In genomic region chr3:81661620-81662019, GRCm38 (mm10) we compare ENCODE assay signal across 11 mouse cellular contexts.
DNase-seq lines count a peak whose midpoint lies in the region; ATAC-seq lines count a peak whose summit lies in the region.
"Had no signal": no experiment of that assay in that cellular context is flagged by ENCODE, and none has a peak within 500 bp of the region (broad histone marks: within the 10 kb centered on the region; RNA-seq: fewer than 3 reads in every experiment).

No protein-coding gene starts in this region.

- no peaks in the 10 kb centered on the region for H3K36me3 ChIP-seq in intestine, embryonic 15.5 days
- H3K36me3 ChIP-seq in intestine, embryonic 16.5 days (ENCODE audit: control insufficient read depth, insufficient read depth, low read length): no peaks in the 10 kb centered on the region
- H3K36me3 ChIP-seq in forebrain, embryonic 11.5 days (ENCODE audit: control insufficient read depth, insufficient read depth, low read length): no peaks in the 10 kb centered on the region
- no peaks in the 10 kb centered on the region for H3K36me3 ChIP-seq in hindbrain, embryonic 15.5 days
- no peaks in the 10 kb centered on the region for H3K36me3 ChIP-seq in neural tube, embryonic 12.5 days
- H3K36me3 ChIP-seq: embryonic facial prominence, embryonic 13.5 days; limb, embryonic 13.5 days had no signal

- WGBS in intestine, embryonic 15.5 days: 16% methylated on average over 1 of the region's 1 CpGs
- 5% methylated on average over 1 of the region's 1 CpGs for WGBS in intestine, embryonic 16.5 days
- WGBS in forebrain, embryonic 11.5 days: 37% methylated on average over 1 of the region's 1 CpGs
- 3% methylated on average over 1 of the region's 1 CpGs for WGBS in hindbrain, embryonic 15.5 days
- 0% methylated on average over 1 of the region's 1 CpGs for WGBS in neural tube, embryonic 12.5 days

- no peak overlapping the region for H3K27ac ChIP-seq in intestine, embryonic 15.5 days
- H3K27ac ChIP-seq in intestine, embryonic 16.5 days (ENCODE audit: low read length): no peak overlapping the region
- H3K27ac ChIP-seq in forebrain, embryonic 11.5 days (ENCODE audit: low read depth, low read length): no peak overlapping the region
- no peak overlapping the region for H3K27ac ChIP-seq in hindbrain, embryonic 15.5 days (replicated peaks)
- no peak overlapping the region for H3K27ac ChIP-seq in neural tube, embryonic 12.5 days
- H3K27ac ChIP-seq: embryonic facial prominence, embryonic 13.5 days; limb, embryonic 13.5 days had no signal

- no peak overlapping the region for H3K9ac ChIP-seq in intestine, embryonic 15.5 days
- no peak overlapping the region for H3K9ac ChIP-seq in intestine, embryonic 16.5 days (ENCODE audit: low read depth, low read length)
- H3K9ac ChIP-seq in forebrain, embryonic 11.5 days (ENCODE audit: low read length): no peak overlapping the region
- H3K9ac ChIP-seq in hindbrain, embryonic 15.5 days: no peak overlapping the region
- H3K9ac ChIP-seq in neural tube, embryonic 12.5 days: no peak overlapping the region
- H3K9ac ChIP-seq: embryonic facial prominence, embryonic 13.5 days; limb, embryonic 13.5 days had no signal

- DNase-seq in forebrain, embryonic 11.5 days (ENCODE audit: low spot score): no peak
- no peak for DNase-seq in cerebellum, postnatal 10 days
- DNase-seq in right cerebral cortex, postnatal 14 days: no peak
- DNase-seq in adipocyte (ENCODE audit: low spot score): no peak
- DNase-seq: gastrocnemius, postnatal 10 days had no signal

- no peaks in the 10 kb centered on the region for H3K4me1 ChIP-seq in intestine, embryonic 15.5 days (replicated peaks)
- no peaks in the 10 kb centered on the region for H3K4me1 ChIP-seq in intestine, embryonic 16.5 days (ENCODE audit: control insufficient read depth, insufficient read depth, low read length)
- H3K4me1 ChIP-seq in forebrain, embryonic 11.5 days (replicated peaks; ENCODE audit: control insufficient read depth, insufficient read depth, low read length): no peaks in the 10 kb centered on the region; the same call in 1 of the 2 replicates
- H3K4me1 ChIP-seq in hindbrain, embryonic 15.5 days (replicated peaks): peaks cover 4% of the 10 kb centered on the region; the same call in 1 of the 2 replicates
- H3K4me1 ChIP-seq in neural tube, embryonic 12.5 days: peaks cover 3% of the 10 kb centered on the region
- H3K4me1 ChIP-seq: embryonic facial prominence, embryonic 13.5 days; limb, embryonic 13.5 days had no signal

- H3K4me2 ChIP-seq in intestine, embryonic 15.5 days (replicated peaks): no peak overlapping the region
- no peak overlapping the region for H3K4me2 ChIP-seq in intestine, embryonic 16.5 days (ENCODE audit: low read depth, low read length)
- H3K4me2 ChIP-seq in forebrain, embryonic 11.5 days (ENCODE audit: low read depth, low read length, severe bottlenecking): no peak overlapping the region
- H3K4me2 ChIP-seq in hindbrain, embryonic 15.5 days: no peak overlapping the region
- H3K4me2 ChIP-seq in neural tube, embryonic 12.5 days (replicated peaks): no peak overlapping the region
- H3K4me2 ChIP-seq: embryonic facial prominence, embryonic 13.5 days; limb, embryonic 13.5 days had no signal

- H3K27me3 ChIP-seq in intestine, embryonic 15.5 days (replicated peaks): no peaks in the 10 kb centered on the region
- no peaks in the 10 kb centered on the region for H3K27me3 ChIP-seq in intestine, embryonic 16.5 days (replicated peaks; ENCODE audit: control insufficient read depth, insufficient read depth, low read length)
- no peaks in the 10 kb centered on the region for H3K27me3 ChIP-seq in forebrain, embryonic 11.5 days (ENCODE audit: control insufficient read depth, insufficient read depth, low read length)
- no peaks in the 10 kb centered on the region for H3K27me3 ChIP-seq in hindbrain, embryonic 15.5 days
- no peaks in the 10 kb centered on the region for H3K27me3 ChIP-seq in neural tube, embryonic 12.5 days (replicated peaks)
- H3K27me3 ChIP-seq: embryonic facial prominence, embryonic 13.5 days; limb, embryonic 13.5 days had no signal

- peak; percentile 15; the same call in 1 of the 2 replicates for ATAC-seq in intestine, embryonic 15.5 days
- ATAC-seq in intestine, embryonic 16.5 days: no peak
- peak; percentile 72 for ATAC-seq in forebrain, embryonic 11.5 days (replicated peaks; ENCODE audit: low FRiP score)
- peak; percentile 65 for ATAC-seq in hindbrain, embryonic 15.5 days (ENCODE audit: low FRiP score, low read depth)
- peak; percentile 93 for ATAC-seq in neural tube, embryonic 12.5 days (ENCODE audit: low FRiP score, low read depth)

- no peaks in the 10 kb centered on the region for H3K9me3 ChIP-seq in intestine, embryonic 15.5 days
- H3K9me3 ChIP-seq in intestine, embryonic 16.5 days (ENCODE audit: control insufficient read depth, low read length): no peaks in the 10 kb centered on the region
- no peaks in the 10 kb centered on the region for H3K9me3 ChIP-seq in forebrain, embryonic 11.5 days (ENCODE audit: control insufficient read depth, low read length)
- no peaks in the 10 kb centered on the region for H3K9me3 ChIP-seq in hindbrain, embryonic 15.5 days
- no peaks in the 10 kb centered on the region for H3K9me3 ChIP-seq in neural tube, embryonic 12.5 days
- H3K9me3 ChIP-seq: embryonic facial prominence, embryonic 13.5 days; limb, embryonic 13.5 days had no signal

- no peak overlapping the region for H3K4me3 ChIP-seq in intestine, embryonic 15.5 days (replicated peaks)
- no peak overlapping the region for H3K4me3 ChIP-seq in intestine, embryonic 16.5 days (ENCODE audit: low read length)
- H3K4me3 ChIP-seq in forebrain, embryonic 11.5 days (ENCODE audit: low read depth, low read length): no peak overlapping the region
- H3K4me3 ChIP-seq in hindbrain, embryonic 15.5 days: no peak overlapping the region
- no peak overlapping the region for H3K4me3 ChIP-seq in neural tube, embryonic 12.5 days
- H3K4me3 ChIP-seq: embryonic facial prominence, embryonic 13.5 days; limb, embryonic 13.5 days had no signal
